ENCODE assay signal across 12 mouse cellular contexts in the genomic region with DNA sequence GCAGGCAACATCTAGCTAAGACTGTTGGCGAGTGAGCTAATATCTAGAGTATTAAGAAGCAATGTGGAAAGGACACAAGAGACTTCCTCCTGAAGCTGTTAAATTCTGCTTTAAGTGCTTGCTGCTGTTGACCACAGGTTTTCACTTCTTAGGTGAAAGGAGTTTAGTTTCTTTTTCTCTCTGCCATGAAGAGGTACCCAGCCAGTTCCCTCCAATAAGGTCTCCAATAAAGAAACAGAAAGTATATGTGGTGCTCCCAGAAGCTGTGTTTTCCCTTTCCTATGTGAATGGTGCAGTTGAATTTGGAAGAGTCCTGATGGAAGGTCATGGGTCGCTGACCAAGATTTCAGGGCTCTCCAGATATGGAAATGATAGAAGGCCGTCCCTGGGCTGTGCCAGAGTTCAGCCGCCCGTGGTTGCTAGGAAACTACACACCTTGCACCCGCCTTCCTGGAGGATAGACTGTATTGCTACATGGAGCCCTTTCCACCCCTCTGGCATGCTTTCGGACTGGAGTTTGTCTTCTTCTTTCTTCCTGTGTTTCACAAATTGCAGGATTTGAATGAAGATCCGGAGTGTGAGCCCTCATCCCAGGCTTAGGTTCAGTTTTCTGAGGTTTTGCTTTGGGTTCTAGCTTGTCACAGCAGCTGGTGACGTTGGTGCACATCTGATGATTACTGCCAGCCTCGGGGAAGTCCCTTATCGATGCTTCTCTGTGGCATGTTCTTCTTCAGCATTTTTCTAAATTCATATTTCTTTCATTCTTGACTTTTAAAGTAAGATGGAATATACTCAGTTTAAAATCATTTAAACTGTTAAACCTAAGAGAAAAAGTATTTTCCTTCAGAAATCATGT.
"Had no signal": no experiment of that assay in that cellular context is flagged by ENCODE, and none has a peak within 500 bp of the region (broad histone marks: within the 10 kb centered on the region; RNA-seq: fewer than 3 reads in every experiment).

No protein-coding gene starts in this region.

- H3K4me1 ChIP-seq: limb, embryonic 10.5 days; liver, embryonic 12.5 days; midbrain, embryonic 13.5 days had no signal

- ATAC-seq: liver, embryonic 12.5 days; midbrain, embryonic 13.5 days had no signal

- H3K9me3 ChIP-seq: limb, embryonic 10.5 days; liver, embryonic 12.5 days; lung, embryonic 15.5 days; midbrain, embryonic 13.5 days had no signal

- H3K36me3 ChIP-seq: liver, embryonic 12.5 days; lung, embryonic 15.5 days had no signal

- H3K27me3 ChIP-seq: liver, embryonic 12.5 days; lung, embryonic 15.5 days; midbrain, embryonic 13.5 days had no signal

- H3K9ac ChIP-seq: liver, embryonic 12.5 days; lung, embryonic 15.5 days; midbrain, embryonic 13.5 days had no signal

- DNase-seq: kidney, postnatal 10 days; kidney, postnatal 4 days; right cerebral cortex, adult 18-20 months; right cerebral cortex, postnatal 25 days; thymus, postnatal 4 days had no signal

- H3K4me2 ChIP-seq: liver, embryonic 12.5 days; lung, embryonic 15.5 days; midbrain, embryonic 13.5 days had no signal

- H3K4me3 ChIP-seq: layer of hippocampus, adult 2 months; left cerebral cortex, adult 2 months; limb, embryonic 10.5 days; liver, embryonic 12.5 days; lung, embryonic 15.5 days; midbrain, embryonic 13.5 days had no signal

- H3K27ac ChIP-seq: layer of hippocampus, adult 2 months; left cerebral cortex, adult 2 months; limb, embryonic 10.5 days; liver, embryonic 12.5 days; lung, embryonic 15.5 days; midbrain, embryonic 13.5 days; stomach, postnatal 0 days had no signal
